ENCODE assay signal across 8 mouse cellular contexts in the genomic region with DNA sequence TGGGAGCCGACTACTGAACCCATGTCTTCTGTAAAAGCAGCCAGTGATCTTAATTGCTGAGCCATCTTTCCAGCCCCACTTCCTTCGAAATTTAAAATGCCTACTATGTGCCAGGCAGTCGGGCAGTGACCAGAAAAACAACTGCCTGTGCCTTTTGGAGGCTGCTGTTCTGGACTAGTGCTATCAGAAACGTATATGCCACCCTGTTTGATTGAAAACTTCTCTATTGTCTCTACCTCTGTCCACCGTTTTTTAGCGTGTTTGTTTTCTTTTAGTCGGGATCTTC. TPM values are rescaled to one million over a fixed set of nuclear protein-coding genes. Genes with fewer than 3 reads are reported as not detected.
A peak's percentile ranks its signal among the peaks of the same experiment; 100 is the strongest.
DNase-seq lines count a peak whose midpoint lies in the region; ATAC-seq and TF ChIP-seq lines count a peak whose summit lies in the region.

No protein-coding gene starts in this region.

- peak overlapping the region; percentile 80 for H3K27ac ChIP-seq in liver, adult 2 months (replicated peaks; ENCODE audit: insufficient read depth, low read depth, low read length)
- H3K27ac ChIP-seq in embryonic facial prominence, embryonic 13.5 days: 0 out of 2 replicates have a peak overlapping the region, but pooled peaks have one; percentile 82
- peak overlapping the region; percentile 88; the same call in 1 of the 2 replicates for H3K27ac ChIP-seq in intestine, embryonic 14.5 days (ENCODE audit: low read depth)

- peak overlapping the region; percentile 94 for H3K4me3 ChIP-seq in liver, adult 2 months (ENCODE audit: insufficient read depth, low read depth, low read length)
- peak overlapping the region; percentile 99 for H3K4me3 ChIP-seq in embryonic facial prominence, embryonic 13.5 days
- H3K4me3 ChIP-seq in intestine, embryonic 14.5 days (ENCODE audit: low read depth, low read length): peak overlapping the region; percentile 98
- H3K4me3 ChIP-seq in myocyte: peak overlapping the region; percentile 72

- ATAC-seq in embryonic facial prominence, embryonic 13.5 days (ENCODE audit: insufficient number of reproducible peaks, insufficient read depth, low FRiP score, low TSS enrichment, low read depth): no peak
- no peak for ATAC-seq in intestine, embryonic 14.5 days (replicated peaks; ENCODE audit: low FRiP score, low TSS enrichment, low read depth)

- no peaks in the 10 kb centered on the region for H3K9me3 ChIP-seq in embryonic facial prominence, embryonic 13.5 days
- H3K9me3 ChIP-seq in intestine, embryonic 14.5 days (ENCODE audit: control insufficient read depth, low read length): no peaks in the 10 kb centered on the region

- TF ChIP-seq CTCF in liver, adult 2 months (IDR thresholded peaks at IDR 0.05; ENCODE audit: low read depth, low read length): no peak

- peak overlapping the region; percentile 86 for H3K9ac ChIP-seq in liver, adult 2 months (ENCODE audit: low read depth, low read length)
- H3K9ac ChIP-seq in embryonic facial prominence, embryonic 13.5 days: peak overlapping the region; percentile 99
- peak overlapping the region; percentile 95 for H3K9ac ChIP-seq in intestine, embryonic 14.5 days (ENCODE audit: low read length)

- H3K79me2 ChIP-seq in liver, adult 2 months (ENCODE audit: control insufficient read depth, insufficient read depth, low read length): peaks cover 43% of the 10 kb centered on the region
- H3K79me2 ChIP-seq in myocyte (ENCODE audit: control insufficient read depth, insufficient read depth): peaks cover 72% of the 10 kb centered on the region

- peaks cover 27% of the 10 kb centered on the region; the same call in 1 of the 2 replicates for H3K36me3 ChIP-seq in liver, adult 2 months (ENCODE audit: control insufficient read depth, insufficient read depth, low read length)
- peaks cover 47% of the 10 kb centered on the region for H3K36me3 ChIP-seq in embryonic facial prominence, embryonic 13.5 days
- H3K36me3 ChIP-seq in intestine, embryonic 14.5 days (ENCODE audit: control insufficient read depth, insufficient read depth, low read length): peaks cover 46% of the 10 kb centered on the region
- H3K36me3 ChIP-seq in myocyte (ENCODE audit: control insufficient read depth, insufficient read depth): peaks cover 33% of the 10 kb centered on the region

- DNase-seq in liver, adult 2 months (ENCODE audit: extremely low read depth, low read depth, low spot score): no peak
- no peak for DNase-seq in liver
- no peak for DNase-seq in intestine, embryonic 14.5 days (ENCODE audit: low spot score)
- DNase-seq in left cerebral cortex, adult 18-20 months (ENCODE audit: low spot score in 2 of 2): no peak
- DNase-seq in left cerebral cortex, adult 8-10 months (ENCODE audit: low spot score in 2 of 2): no peak
- DNase-seq in thymus, adult 18-20 months: no peak

- H3ac ChIP-seq in myocyte (ENCODE audit: control insufficient read depth, insufficient read length): peak overlapping the region; percentile 85

- H3K4me2 ChIP-seq in embryonic facial prominence, embryonic 13.5 days: peak overlapping the region; percentile 80
- peak overlapping the region; percentile 76 for H3K4me2 ChIP-seq in intestine, embryonic 14.5 days (ENCODE audit: low read length)
- peak overlapping the region; percentile 77 for H3K4me2 ChIP-seq in myocyte (ENCODE audit: low read depth)

- H3K4me1 ChIP-seq in liver, adult 2 months (ENCODE audit: control insufficient read depth, insufficient read depth, low read length): peaks cover 29% of the 10 kb centered on the region
- peaks cover 35% of the 10 kb centered on the region for H3K4me1 ChIP-seq in embryonic facial prominence, embryonic 13.5 days
- peaks cover 29% of the 10 kb centered on the region for H3K4me1 ChIP-seq in intestine, embryonic 14.5 days (replicated peaks; ENCODE audit: control insufficient read depth, insufficient read depth, low read length)

- TF ChIP-seq POLR2A in liver, adult 2 months (IDR thresholded peaks at IDR 0.05; ENCODE audit: extremely low read depth, insufficient read depth, low read length): no peak
- no peak for TF ChIP-seq POLR2A in myocyte (IDR thresholded peaks at IDR 0.05; ENCODE audit: insufficient read length, low read depth)

- WGBS in liver, adult 2 months: 16% methylated on average over 7 of the region's 7 CpGs
- 42% methylated on average over 7 of the region's 7 CpGs for WGBS in embryonic facial prominence, embryonic 13.5 days
- WGBS in intestine, embryonic 14.5 days: 40% methylated on average over 7 of the region's 7 CpGs

- no peaks in the 10 kb centered on the region for H3K27me3 ChIP-seq in liver, adult 2 months (ENCODE audit: control insufficient read depth, insufficient read depth, low read length)
- H3K27me3 ChIP-seq in embryonic facial prominence, embryonic 13.5 days: no peaks in the 10 kb centered on the region
- no peaks in the 10 kb centered on the region for H3K27me3 ChIP-seq in intestine, embryonic 14.5 days (replicated peaks; ENCODE audit: control insufficient read depth, insufficient read depth, low read length)
- H3K27me3 ChIP-seq in myocyte (ENCODE audit: control insufficient read depth, insufficient read depth, insufficient read length): no peaks in the 10 kb centered on the region

TF ChIP-seq in myocyte, 11 proteins besides CTCF, POLR2A, EP300 and RAD21:
- TF ChIP-seq MYOG (IDR thresholded peaks at IDR 0.05; ENCODE audit: control insufficient read depth in 1 of 3, insufficient read depth in 1 of 3, insufficient read length in 2 of 3, low read depth in 2 of 3) (no peak), TCF12 (IDR thresholded peaks at IDR 0.05; ENCODE audit: insufficient read depth, poor library complexity, severe bottlenecking) (no peak), CEBPB (IDR thresholded peaks at IDR 0.05; ENCODE audit: insufficient read depth, poor library complexity, severe bottlenecking) (no peak), POLR2AphosphoS2 (IDR thresholded peaks at IDR 0.05; ENCODE audit: insufficient read length, low read depth) (no peak), USF1 (IDR thresholded peaks at IDR 0.05; ENCODE audit: low read depth) (no peak), MYOD1 (IDR thresholded peaks at IDR 0.05; ENCODE audit: control insufficient read depth in 1 of 3, insufficient read length in 2 of 3, low read depth in 2 of 3) (no peak), E2F4 (IDR thresholded peaks at IDR 0.05; ENCODE audit: insufficient read depth) (no peak), REST (IDR thresholded peaks at IDR 0.05; ENCODE audit: insufficient read depth, insufficient read length) (no peak), TCF3 (IDR thresholded peaks at IDR 0.05; ENCODE audit: insufficient read length, low read depth) (no peak), MAX (IDR thresholded peaks at IDR 0.05; ENCODE audit: low read depth) (no peak), SRF (IDR thresholded peaks at IDR 0.05; ENCODE audit: control insufficient read depth, insufficient read length, low read depth) (no peak)

RNA-seq across cellular contexts. Expression of gene Elavl1, which starts 0.5 kb away (rescaled TPM):
- 23.0 and 29.8 TPM in 2 replicates for total RNA-seq in liver, adult 2 months (2014; rRNA removed)
- polyA plus RNA-seq in liver, adult 2 months (2012; rRNA removed): 18.1 and 18.8 TPM in 2 replicates
- polyA plus RNA-seq in embryonic facial prominence, embryonic 13.5 days (2015; fragmentation: Nextera tagmentation; extraction: Ambion mirVana): 262 and 263 TPM in 2 replicates
- 240 and 245 TPM in 2 replicates for polyA plus RNA-seq in intestine, embryonic 14.5 days (2014; fragmentation: Nextera tagmentation; extraction: Ambion mirVana)
- polyA plus RNA-seq in myocyte (2012; fragmentation: generic; extraction: Trizol): 44.2 TPM
- 10 to 100 TPM; 73.3 to 77.0 TPM for total RNA-seq in left cerebral cortex, adult 18-20 months (2021)
- total RNA-seq in left cerebral cortex, adult 8-10 months (2022): 10 to 100 TPM; 66.3 to 74.7 (median 68.8) TPM

RNA-seq across cellular contexts. Expression of gene Ccl25, which starts 0.7 kb away (rescaled TPM):
- 10.9 and 11.7 TPM in 2 replicates for total RNA-seq in liver, adult 2 months (2014; rRNA removed)
- 2.4 and 3.3 TPM in 2 replicates for polyA plus RNA-seq in liver, adult 2 months (2012; rRNA removed)
- polyA plus RNA-seq in embryonic facial prominence, embryonic 13.5 days (2015; fragmentation: Nextera tagmentation; extraction: Ambion mirVana): 21.0 and 21.1 TPM in 2 replicates
- polyA plus RNA-seq in intestine, embryonic 14.5 days (2014; fragmentation: Nextera tagmentation; extraction: Ambion mirVana): 20.1 and 24.9 TPM in 2 replicates
- 6.7 TPM for polyA plus RNA-seq in myocyte (2012; fragmentation: generic; extraction: Trizol)
- 10 to 100 TPM; 19.6 to 19.9 TPM for total RNA-seq in left cerebral cortex, adult 18-20 months (2021)
- 10 to 100 TPM; 18.5 to 23.5 (median 21.9) TPM for total RNA-seq in left cerebral cortex, adult 8-10 months (2022)

RNA-seq across cellular contexts. Expression of gene Timm44, which starts 50.0 kb away (rescaled TPM):
- total RNA-seq in liver, adult 2 months (2014; rRNA removed): 39.0 and 41.5 TPM in 2 replicates
- polyA plus RNA-seq in liver, adult 2 months (2012; rRNA removed): 51.6 and 61.2 TPM in 2 replicates
- polyA plus RNA-seq in embryonic facial prominence, embryonic 13.5 days (2015; fragmentation: Nextera tagmentation; extraction: Ambion mirVana): 65.7 and 67.6 TPM in 2 replicates
- polyA plus RNA-seq in intestine, embryonic 14.5 days (2014; fragmentation: Nextera tagmentation; extraction: Ambion mirVana): 89.8 and 92.7 TPM in 2 replicates
- polyA plus RNA-seq in myocyte (2012; fragmentation: generic; extraction: Trizol): 45.6 TPM
- total RNA-seq in left cerebral cortex, adult 18-20 months (2021): 10 to 100 TPM; 59.0 to 69.1 TPM
- 10 to 100 TPM; 62.8 to 72.5 (median 66.8) TPM for total RNA-seq in left cerebral cortex, adult 8-10 months (2022)
